Mouse (Mus musculus) inflammation-experienced regulatory T-cells, adult 6 months (primary cell): Measurements from ENCODE around the gene Lama1. TPM values are rescaled to one million over a fixed set of nuclear protein-coding genes. Genes with fewer than 3 reads are reported as not detected.

Source experiments
- ATAC-seq: one replicate; pipeline ENCODE4 v1.8.0; 2017
- polyA plus RNA-seq, 3 experiments: library from polyadenylated mRNA; unstranded; fragments of 100-300 nt; shearing (Covaris generic); gene quantifications; one replicate each; pipeline ENCODE4 v1.2.1; 2017

The Lama1 gene
- not detected for polyA plus RNA-seq

GRCm38 (mm10) chr17:67696694-67697386 lies at the start of gene Lama1:
Gene Lama1 (plus strand): TSS chr17:67697259.
- ATAC-seq, result no peak

GRCm38 (mm10) chr17:67651506-67651905 lies 45.6 kb upstream of the Lama1 start:
- no peak for ATAC-seq

- ATAC-seq, result no peak
These were observed 32.8 kb upstream of the Lama1 start for GRCm38 (mm10) chr17:67664299-67664698.

GRCm38 (mm10) chr17:67666981-67667380 lies 30.1 kb upstream of the Lama1 start:
- ATAC-seq, result no peak

- no peak for ATAC-seq
These were observed 29.1 kb upstream of the Lama1 start for GRCm38 (mm10) chr17:67667981-67668380.

- ATAC-seq, result no peak
These were observed 18.5 kb upstream of the Lama1 start for GRCm38 (mm10) chr17:67678576-67678975.

- no peak for ATAC-seq
These were observed 16.0 kb upstream of the Lama1 start for GRCm38 (mm10) chr17:67681084-67681483.

- no peak for ATAC-seq
These were observed 11.9 kb upstream of the Lama1 start for GRCm38 (mm10) chr17:67685022-67685743.

GRCm38 (mm10) chr17:67687505-67687904 lies 9.6 kb upstream of the Lama1 start:
- no peak for ATAC-seq

- ATAC-seq, result no peak
These were observed 6.4 kb upstream of the Lama1 start for GRCm38 (mm10) chr17:67690689-67691088.

GRCm38 (mm10) chr17:67692651-67693050 lies 4.4 kb upstream of the Lama1 start:
- ATAC-seq, result no peak

GRCm38 (mm10) chr17:67693861-67694260 lies 3.2 kb upstream of the Lama1 start:
- ATAC-seq, result no peak

- no peak for ATAC-seq
These were observed 417 bp downstream of the Lama1 start for GRCm38 (mm10) chr17:67697461-67697891.

- no peak for ATAC-seq
These were observed 1.2 kb downstream of the Lama1 start for GRCm38 (mm10) chr17:67698301-67698700.

- ATAC-seq, result no peak
These were observed 4.7 kb downstream of the Lama1 start for GRCm38 (mm10) chr17:67701761-67702160.

GRCm38 (mm10) chr17:67702941-67703340 lies 5.9 kb downstream of the Lama1 start:
- no peak for ATAC-seq

- ATAC-seq, result no peak
These were observed 8.1 kb downstream of the Lama1 start for GRCm38 (mm10) chr17:67705035-67705769.

- no peak for ATAC-seq
These were observed 9.3 kb downstream of the Lama1 start for GRCm38 (mm10) chr17:67706372-67706771.

- no peak for ATAC-seq
These were observed 10.8 kb downstream of the Lama1 start for GRCm38 (mm10) chr17:67707793-67708364.

GRCm38 (mm10) chr17:67710377-67710781 lies 13.3 kb downstream of the Lama1 start:
- no peak for ATAC-seq

GRCm38 (mm10) chr17:67711361-67711760 lies 14.3 kb downstream of the Lama1 start:
- ATAC-seq, result no peak

GRCm38 (mm10) chr17:67712929-67713328 lies 15.9 kb downstream of the Lama1 start:
- ATAC-seq, result no peak

GRCm38 (mm10) chr17:67715466-67715865 lies 18.4 kb downstream of the Lama1 start:
- no peak for ATAC-seq
